Mouse (Mus musculus): ENCODE results near the gene Trim2. TPM values are rescaled to one million over a fixed set of nuclear protein-coding genes. Genes with fewer than 3 reads are reported as not detected.
A peak's percentile ranks its signal among the peaks of the same experiment; 100 is the strongest.

The Trim2 gene
- polyA plus RNA-seq, 1 experiment, result 0.53 TPM

DNA sequence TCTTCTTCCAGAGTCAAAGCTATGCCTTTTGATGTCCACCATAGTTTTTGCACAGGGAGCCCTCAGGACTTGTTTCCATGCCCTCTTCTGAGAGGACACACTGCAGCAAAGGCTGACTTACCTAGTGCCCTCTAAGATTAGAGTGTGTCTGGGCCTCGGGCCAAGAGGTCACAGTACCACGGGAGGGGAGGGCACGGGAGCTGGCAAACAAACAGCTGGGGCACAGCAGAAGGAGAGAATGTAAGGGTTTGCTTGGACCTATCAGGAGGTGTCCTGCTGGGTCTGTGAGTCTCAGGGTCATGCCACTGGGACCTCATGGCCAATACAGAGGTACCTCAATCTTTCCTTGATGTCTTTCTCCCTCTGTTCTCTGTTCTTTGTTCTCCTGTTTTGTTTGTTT lies 75.7 kb downstream of the Trim2 start:
- Histone ChIP-seq H3K4me1 (ENCODE audit: control insufficient read depth, insufficient read depth, low read length) (peaks cover 3% of the 10 kb centered on the region), H3K27me3 (ENCODE audit: control insufficient read depth, insufficient read depth, low read length) (no peaks in the 10 kb centered on the region), H3K27ac (ENCODE audit: control insufficient read depth, insufficient read depth, low read depth, low read length) (no peak overlapping the region), H3K4me3 (ENCODE audit: control insufficient read depth, low read depth, low read length) (no peak overlapping the region), H3K36me3 (ENCODE audit: control insufficient read depth, insufficient read depth, low read length) (no peaks in the 10 kb centered on the region)
- TF ChIP-seq CTCF (IDR thresholded peaks at IDR 0.05; ENCODE audit: control insufficient read depth, insufficient read depth, insufficient replicate concordance, low read depth, low read length), result no peak
- TF ChIP-seq POLR2A (IDR thresholded peaks at IDR 0.05; ENCODE audit: control insufficient read depth, low read depth, low read length), result no peak

DNA sequence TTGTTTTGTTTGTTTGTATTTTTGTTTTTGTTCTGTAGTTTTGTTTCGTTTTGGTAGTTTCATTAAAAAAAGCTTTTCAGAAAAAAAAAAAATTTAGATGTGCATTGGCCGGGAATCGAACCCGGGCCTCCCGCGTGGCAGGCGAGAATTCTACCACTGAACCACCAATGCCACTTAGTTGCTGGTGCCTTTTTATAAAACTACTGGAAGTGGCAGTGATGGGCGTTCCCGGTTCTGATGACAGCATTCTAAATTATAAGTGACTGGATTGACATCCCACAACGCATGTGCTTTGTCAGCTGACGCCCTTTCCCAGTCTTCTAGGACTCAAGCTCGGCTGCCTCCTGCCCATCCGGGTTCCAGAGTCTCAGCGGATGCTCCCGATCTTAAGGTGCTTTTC lies 77.8 kb downstream of the Trim2 start:
- TF ChIP-seq POLR2A (IDR thresholded peaks at IDR 0.05; ENCODE audit: control insufficient read depth, low read depth, low read length), result no peak
- TF ChIP-seq CTCF (IDR thresholded peaks at IDR 0.05; ENCODE audit: control insufficient read depth, insufficient read depth, insufficient replicate concordance, low read depth, low read length), result no peak
- H3K27ac ChIP-seq (ENCODE audit: control insufficient read depth, insufficient read depth, low read depth, low read length), result no peak overlapping the region
- H3K27me3 ChIP-seq (ENCODE audit: control insufficient read depth, insufficient read depth, low read length), result no peaks in the 10 kb centered on the region
- H3K4me1 ChIP-seq (ENCODE audit: control insufficient read depth, insufficient read depth, low read length), result peaks cover 3% of the 10 kb centered on the region
- H3K4me3 ChIP-seq (ENCODE audit: control insufficient read depth, low read depth, low read length), result peak overlapping the region; percentile 63; the same call in 1 of the 2 replicates
- no peaks in the 10 kb centered on the region for H3K36me3 ChIP-seq (ENCODE audit: control insufficient read depth, insufficient read depth, low read length)

- H3K4me3 ChIP-seq (ENCODE audit: control insufficient read depth, low read depth, low read length), result peak overlapping the region; percentile 63
- H3K27me3 ChIP-seq (ENCODE audit: control insufficient read depth, insufficient read depth, low read length), result no peaks in the 10 kb centered on the region
- H3K4me1 ChIP-seq (ENCODE audit: control insufficient read depth, insufficient read depth, low read length), result peaks cover 3% of the 10 kb centered on the region
- TF ChIP-seq CTCF (IDR thresholded peaks at IDR 0.05; ENCODE audit: control insufficient read depth, insufficient read depth, insufficient replicate concordance, low read depth, low read length), result no peak
- 0 out of 2 replicates have a peak, but pooled peaks have one; percentile 35 for TF ChIP-seq POLR2A (IDR thresholded peaks at IDR 0.05; ENCODE audit: control insufficient read depth, low read depth, low read length)
- H3K27ac ChIP-seq (ENCODE audit: control insufficient read depth, insufficient read depth, low read depth, low read length), result no peak overlapping the region
- H3K36me3 ChIP-seq (ENCODE audit: control insufficient read depth, insufficient read depth, low read length), result no peaks in the 10 kb centered on the region
These were observed 78.3 kb downstream of the Trim2 start for GRCm38 (mm10) chr3:84228203-84228870.

- TF ChIP-seq POLR2A (IDR thresholded peaks at IDR 0.05; ENCODE audit: control insufficient read depth, low read depth, low read length), result no peak
- Histone ChIP-seq H3K27ac (ENCODE audit: control insufficient read depth, insufficient read depth, low read depth, low read length) (no peak overlapping the region), H3K4me1 (ENCODE audit: control insufficient read depth, insufficient read depth, low read length) (peaks cover 3% of the 10 kb centered on the region)
These were observed 79.0 kb downstream of the Trim2 start for GRCm38 (mm10) chr3:84227628-84228027.

DNA sequence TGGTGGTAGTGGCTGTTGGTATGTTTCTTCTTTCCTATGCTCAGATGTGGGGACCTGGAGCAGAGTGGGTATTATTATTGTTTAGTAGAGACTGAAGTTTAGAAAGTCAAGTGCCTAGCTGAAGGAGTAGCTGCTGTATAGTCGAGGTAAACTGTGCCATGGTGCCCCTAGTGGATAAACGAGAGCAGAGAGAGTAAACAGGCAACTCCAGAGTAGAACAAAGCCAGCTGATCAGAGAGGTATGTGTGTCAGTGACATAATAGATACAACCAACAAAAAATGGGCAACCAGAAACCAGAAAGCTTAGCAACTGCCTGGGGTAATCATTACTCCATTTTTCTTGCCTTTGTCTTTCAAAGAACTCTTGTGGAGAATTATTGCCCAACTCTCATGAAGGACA lies 81.7 kb downstream of the Trim2 start:
- H3K4me3 ChIP-seq (ENCODE audit: control insufficient read depth, low read depth, low read length), result no peak overlapping the region
- H3K27ac ChIP-seq (ENCODE audit: control insufficient read depth, insufficient read depth, low read depth, low read length), result no peak overlapping the region
- TF ChIP-seq POLR2A (IDR thresholded peaks at IDR 0.05; ENCODE audit: control insufficient read depth, low read depth, low read length), result no peak
- TF ChIP-seq CTCF (IDR thresholded peaks at IDR 0.05; ENCODE audit: control insufficient read depth, insufficient read depth, insufficient replicate concordance, low read depth, low read length), result no peak
- peaks cover 3% of the 10 kb centered on the region for H3K4me1 ChIP-seq (ENCODE audit: control insufficient read depth, insufficient read depth, low read length)
- H3K27me3 ChIP-seq (ENCODE audit: control insufficient read depth, insufficient read depth, low read length), result no peaks in the 10 kb centered on the region
- H3K36me3 ChIP-seq (ENCODE audit: control insufficient read depth, insufficient read depth, low read length), result no peaks in the 10 kb centered on the region

More at GRCm38 (mm10) chr3:84227628-84228027, 79.0 kb downstream of the Trim2 start:
- H3K36me3 ChIP-seq (ENCODE audit: control insufficient read depth, insufficient read depth, low read length), result no peaks in the 10 kb centered on the region
- H3K27me3 ChIP-seq (ENCODE audit: control insufficient read depth, insufficient read depth, low read length), result no peaks in the 10 kb centered on the region
- H3K4me3 ChIP-seq (ENCODE audit: control insufficient read depth, low read depth, low read length), result no peak overlapping the region

DNA sequence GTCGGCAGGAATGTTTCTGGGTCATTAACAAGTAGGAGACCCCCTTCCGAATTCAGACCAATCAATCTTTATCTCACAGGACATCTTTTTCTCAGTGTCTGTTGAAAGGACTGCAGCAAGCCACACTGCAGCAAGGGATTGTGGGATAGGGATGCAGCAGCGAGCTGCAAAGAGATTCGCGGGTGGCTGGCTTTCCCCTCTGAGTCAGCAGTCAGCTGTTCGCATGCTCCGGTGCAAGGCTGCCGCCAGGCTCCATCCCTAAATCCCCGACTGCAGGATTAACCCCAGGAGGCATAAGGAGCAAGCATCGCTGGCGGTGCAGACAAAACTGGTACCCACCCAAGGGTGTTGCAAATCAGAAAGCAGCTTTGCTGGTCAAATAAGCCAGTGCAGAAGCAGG lies 85.9 kb downstream of the Trim2 start:
- TF ChIP-seq POLR2A (IDR thresholded peaks at IDR 0.05; ENCODE audit: control insufficient read depth, low read depth, low read length) (no peak), CTCF (IDR thresholded peaks at IDR 0.05; ENCODE audit: control insufficient read depth, insufficient read depth, insufficient replicate concordance, low read depth, low read length) (no peak)
- Histone ChIP-seq H3K4me1 (ENCODE audit: control insufficient read depth, insufficient read depth, low read length) (no peaks in the 10 kb centered on the region), H3K36me3 (ENCODE audit: control insufficient read depth, insufficient read depth, low read length) (no peaks in the 10 kb centered on the region), H3K27ac (ENCODE audit: control insufficient read depth, insufficient read depth, low read depth, low read length) (no peak overlapping the region), H3K27me3 (ENCODE audit: control insufficient read depth, insufficient read depth, low read length) (no peaks in the 10 kb centered on the region), H3K4me3 (ENCODE audit: control insufficient read depth, low read depth, low read length) (peak overlapping the region; percentile 37; the same call in 1 of the 2 replicates)

DNA sequence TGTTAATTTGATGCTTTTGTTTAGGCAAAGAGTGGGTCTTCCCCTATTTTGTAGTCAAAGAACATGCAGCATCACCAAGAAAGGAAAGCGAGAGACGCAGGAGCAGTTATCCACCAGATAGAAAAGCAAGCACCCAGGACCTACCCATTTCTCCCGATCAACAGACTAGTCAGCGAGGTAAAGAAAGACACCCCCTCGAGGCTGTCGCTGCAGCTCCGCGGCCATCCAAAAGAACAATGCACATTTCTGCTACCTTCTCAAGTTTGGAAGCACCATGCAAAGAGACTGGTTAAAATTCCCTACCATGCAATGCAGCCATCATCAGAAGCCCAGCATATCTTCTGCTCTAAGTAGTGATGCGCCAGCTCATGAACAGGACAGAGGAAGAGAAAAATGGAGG lies 86.4 kb downstream of the Trim2 start:
- no peaks in the 10 kb centered on the region for H3K4me1 ChIP-seq (ENCODE audit: control insufficient read depth, insufficient read depth, low read length)
- TF ChIP-seq CTCF (IDR thresholded peaks at IDR 0.05; ENCODE audit: control insufficient read depth, insufficient read depth, insufficient replicate concordance, low read depth, low read length), result no peak
- TF ChIP-seq POLR2A (IDR thresholded peaks at IDR 0.05; ENCODE audit: control insufficient read depth, low read depth, low read length), result no peak
- H3K27ac ChIP-seq (ENCODE audit: control insufficient read depth, insufficient read depth, low read depth, low read length), result no peak overlapping the region
- no peaks in the 10 kb centered on the region for H3K36me3 ChIP-seq (ENCODE audit: control insufficient read depth, insufficient read depth, low read length)
- no peaks in the 10 kb centered on the region for H3K27me3 ChIP-seq (ENCODE audit: control insufficient read depth, insufficient read depth, low read length)
- peak overlapping the region; percentile 37 for H3K4me3 ChIP-seq (ENCODE audit: control insufficient read depth, low read depth, low read length)

Data from testis, adult 2 months (tissue).